8 mouse cellular contexts compared by ENCODE assay signal in the genomic region with DNA sequence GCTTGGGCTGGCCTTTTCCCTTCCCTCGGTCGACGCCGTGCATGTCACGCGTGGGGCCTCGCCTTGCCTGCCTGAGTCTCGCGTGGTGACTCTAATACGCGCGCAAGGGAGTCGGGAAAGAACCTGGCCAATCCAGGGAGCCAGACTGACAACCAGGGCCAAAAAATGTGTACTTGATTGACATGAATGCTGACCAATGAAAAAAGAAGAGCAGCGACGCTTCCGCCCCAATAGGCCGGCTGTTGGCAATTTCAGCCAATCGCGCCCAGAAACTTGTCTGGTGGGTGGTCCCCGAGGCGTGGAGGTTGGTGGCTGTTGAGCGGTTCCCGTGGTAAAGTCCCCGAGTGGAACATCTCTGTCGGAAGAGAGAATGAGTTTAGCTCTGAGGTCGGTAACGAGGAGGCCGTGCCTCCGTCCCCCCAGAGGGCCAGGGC. TPM values are rescaled to one million over a fixed set of nuclear protein-coding genes. Genes with fewer than 3 reads are reported as not detected.
DNase-seq lines count a peak whose midpoint lies in the region; ATAC-seq and TF ChIP-seq lines count a peak whose summit lies in the region.

Cetn3 (plus strand) TSS at position 107 of the 434 bp plus-strand sequence.

- POLR2A ChIA-PET in Patski (lab: Charles Lee) = no interaction called here

- TF ChIP-seq CTCF in Patski (IDR thresholded peaks at IDR 0.05) = no peak
- no peak for TF ChIP-seq CTCF in olfactory bulb, adult 2 months (IDR thresholded peaks at IDR 0.05; ENCODE audit: insufficient read depth, low read depth, low read length)

- no peak for TF ChIP-seq POLR2A in olfactory bulb, adult 2 months (IDR thresholded peaks at IDR 0.05; ENCODE audit: insufficient read depth, low read depth, low read length)

- H3K27ac ChIP-seq in hindbrain, embryonic 10.5 days = peak within 1 kb of the TSS; percentile 99
- peak within 1 kb of the TSS; percentile 98 for H3K27ac ChIP-seq in lung, embryonic 15.5 days
- peak within 1 kb of the TSS; percentile 98 for H3K27ac ChIP-seq in olfactory bulb, adult 2 months (ENCODE audit: insufficient read depth, low read depth, low read length)

- H3K9me3 ChIP-seq in hindbrain, embryonic 10.5 days = no peaks in the 10 kb centered on the region
- H3K9me3 ChIP-seq in lung, embryonic 15.5 days = no peaks in the 10 kb centered on the region

- CTCF ChIA-PET in Patski (lab: Charles Lee) = interaction anchor here (1.4 to 1.9 kb wide), 4 partner anchors 16 to 72 kb away, joined by 3 to 5 read pairs (median 4); partner anchors contain the start of genes Mblac2 and Polr3g

- peak within 1 kb of the TSS; percentile 71 for H3K4me2 ChIP-seq in lung, embryonic 15.5 days

- H3K4me1 ChIP-seq in hindbrain, embryonic 10.5 days (replicated peaks) = peaks cover 27% of the 10 kb centered on the region
- H3K4me1 ChIP-seq in lung, embryonic 15.5 days = peaks cover 15% of the 10 kb centered on the region; the same call in 1 of the 2 replicates
- H3K4me1 ChIP-seq in olfactory bulb, adult 2 months (ENCODE audit: control insufficient read depth, insufficient read depth, low read length) = peaks cover 7% of the 10 kb centered on the region

- in situ Hi-C loops in Patski (cut with MboI; ENCODE audit: low pct_unique_long_range_greater_than_20kb) = no loop called here

- peak; percentile 88 for ATAC-seq in Patski
- ATAC-seq in frontal cortex, adult (ENCODE audit: low TSS enrichment) = peak; percentile 80
- peak; percentile 92 for ATAC-seq in lung, embryonic 15.5 days (ENCODE audit: borderline replicate concordance, extremely low read depth, low FRiP score, low TSS enrichment)

- peaks cover 18% of the 10 kb centered on the region for H3K36me3 ChIP-seq in hindbrain, embryonic 10.5 days
- peaks cover 16% of the 10 kb centered on the region for H3K36me3 ChIP-seq in lung, embryonic 15.5 days

- H3K9ac ChIP-seq in lung, embryonic 15.5 days = peak within 1 kb of the TSS; percentile 74

- H3K4me3 ChIP-seq in hindbrain, embryonic 10.5 days = peak within 1 kb of the TSS; percentile 80
- peak within 1 kb of the TSS; percentile 67 for H3K4me3 ChIP-seq in lung, embryonic 15.5 days
- peak within 1 kb of the TSS; percentile 85 for H3K4me3 ChIP-seq in olfactory bulb, adult 2 months (ENCODE audit: insufficient read depth, low read depth, low read length)

- no peaks in the 10 kb centered on the region for H3K27me3 ChIP-seq in Patski
- H3K27me3 ChIP-seq in hindbrain, embryonic 10.5 days (ENCODE audit: insufficient read depth, poor library complexity, severe bottlenecking) = no peaks in the 10 kb centered on the region
- no peaks in the 10 kb centered on the region for H3K27me3 ChIP-seq in lung, embryonic 15.5 days

- WGBS in hindbrain, embryonic 10.5 days = under 1% methylated on average over 29 of the region's 29 CpGs
- under 1% methylated on average over 29 of the region's 29 CpGs for WGBS in lung, embryonic 15.5 days
- under 1% methylated on average over 29 of the region's 29 CpGs for WGBS in olfactory bulb, adult 2 months

- DNase-seq in Patski (ENCODE audit: low read depth, low spot score) = peak; percentile 88
- DNase-seq in cerebellum, adult 9-11 months = peak; percentile 96
- peak; percentile 93 for DNase-seq in hindbrain, embryonic 10.5 days (ENCODE audit: low spot score)
- peak; percentile 87 for DNase-seq in layer of hippocampus, adult 9-10 months (ENCODE audit: low spot score)
- peak; percentile 89 to 92 for DNase-seq in thymus, postnatal 10 days (ENCODE audit: low spot score in 2 of 2)

RNA-seq across cellular contexts. Expression of gene Cetn3, which starts in this region (rescaled TPM):
- polyA plus RNA-seq in Patski (2021) = 103 TPM
- 194 and 228 TPM in 2 replicates for polyA plus RNA-seq in hindbrain, embryonic 10.5 days (2016; fragmentation: Nextera tagmentation; extraction: Ambion mirVana)
- 195 and 202 TPM in 2 replicates for polyA plus RNA-seq in lung, embryonic 15.5 days (2015; fragmentation: Nextera tagmentation; extraction: Ambion mirVana)
- polyA plus RNA-seq in olfactory bulb, adult 2 months (2012; ENCODE audit: insufficient read depth, insufficient read length, low replicate concordance, missing spikeins) = not detected in 2 replicates

Comparison
In these comparisons a context has a peak if more than half of its experiments do, and no peak if none do; other contexts are left out.
1. Peak in every context shown above with its lines: DNase-seq, ATAC-seq, H3K4me3 ChIP-seq and H3K27ac ChIP-seq.